Mouse (Mus musculus) CH12.LX (cell line): Measurements from ENCODE around the gene Oxsr1. TPM values are rescaled to one million over a fixed set of nuclear protein-coding genes. Genes with fewer than 3 reads are reported as not detected.

ENCODE experiments used
- DNase-seq: peaks from one replicate; pipeline ENCODE4 v3.0.0-alpha.2; 2013; ENCODE audit errors: extremely low read depth
- H3K27ac ChIP-seq: 2 replicates; pipeline ENCODE4 v1.5.1; 2012; ENCODE audit warnings: low read depth, mild to moderate bottlenecking, control low read depth, moderate library complexity; ENCODE audit not compliant: insufficient read depth
- H3K27me3 ChIP-seq: replicated peaks from 2 replicates; pipeline ENCODE3; 2012; ENCODE audit warnings: inconsistent platforms
- H3K36me3 ChIP-seq, 2 experiments: replicated peaks in 1 of 2; 2 replicates each; pipeline versions ENCODE3 to v1.6.1; 2012; ENCODE audit warnings: inconsistent platforms in 1 of 2, low read length in 1 of 2, mild to moderate bottlenecking in 1 of 2, mixed read lengths in 1 of 2, moderate library complexity in 1 of 2; ENCODE audit not compliant: control insufficient read depth in 1 of 2, insufficient read depth in 1 of 2
- H3K4me1 ChIP-seq, 2 experiments: 2 replicates each; pipeline ENCODE4 v1.6.1; 2012; ENCODE audit warnings: inconsistent platforms in 1 of 2, moderate library complexity in 1 of 2; ENCODE audit not compliant: insufficient read depth in 2 of 2, control insufficient read depth in 1 of 2
- H3K4me2 ChIP-seq: 2 replicates; pipeline ENCODE4 v1.6.1; 2012; ENCODE audit warnings: low read depth, mild to moderate bottlenecking, control low read depth; ENCODE audit not compliant: poor library complexity, insufficient read depth, severe bottlenecking
- H3K4me3 ChIP-seq, 3 experiments: fragments of 150-350 bp in 1 of 3; sonication (generic) in 1 of 3; replicated peaks in 1 of 3; 2 replicates each; pipeline versions ENCODE3 to v1.5.1; 2011 to 2012; ENCODE audit warnings: low read depth in 2 of 3, low read length in 2 of 3, mild to moderate bottlenecking in 2 of 3, moderate library complexity in 2 of 3, control low read depth in 1 of 3, improper control_type of control experiment in 1 of 3, inconsistent platforms in 1 of 3, mixed read lengths in 1 of 3; ENCODE audit not compliant: poor library complexity in 1 of 3
- H3K79me2 ChIP-seq: replicated peaks from 2 replicates; pipeline ENCODE4 v1.6.1; 2012; ENCODE audit warnings: mild to moderate bottlenecking, moderate library complexity; ENCODE audit not compliant: control insufficient read depth, poor library complexity, insufficient read depth, severe bottlenecking; ENCODE audit errors: extremely low read depth
- H3K9ac ChIP-seq: 2 replicates; pipeline ENCODE4 v1.6.1; 2012; ENCODE audit warnings: low read depth, mild to moderate bottlenecking, control low read depth, moderate library complexity; ENCODE audit not compliant: insufficient read depth
- H3K9me3 ChIP-seq: replicated peaks from 2 replicates; pipeline ENCODE3; 2012; ENCODE audit warnings: low read length, inconsistent platforms, mixed read lengths
- CHD1 ChIP-seq: IDR thresholded peaks from 2 replicates; pipeline ENCODE4 v1.6.1; 2012; ENCODE audit warnings: low read depth, low read length, improper control_type of control experiment, inconsistent platforms
- CTCF ChIP-seq, 2 experiments: IDR thresholded peaks in 1 of 2; conservative IDR thresholded peaks in 1 of 2; 2 replicates each; pipeline ENCODE4 v1.5.1; 2011 to 2012; ENCODE audit warnings: low read depth in 2 of 2, low read length in 2 of 2, improper control_type of control experiment in 1 of 2, inconsistent platforms in 1 of 2, mild to moderate bottlenecking in 1 of 2, moderate library complexity in 1 of 2
- ELF1 ChIP-seq: IDR thresholded peaks from 2 replicates; pipeline ENCODE4 v1.6.1; 2014; ENCODE audit warnings: low read depth, mild to moderate bottlenecking, inconsistent platforms, low read length, improper control_type of control experiment
- GABPA ChIP-seq: IDR thresholded peaks from 2 replicates; pipeline ENCODE4 v1.6.1; 2012; ENCODE audit warnings: low read depth, low read length, improper control_type of control experiment, inconsistent platforms; ENCODE audit not compliant: insufficient replicate concordance
- HCFC1 ChIP-seq: IDR thresholded peaks from 2 replicates; pipeline ENCODE4 v1.6.1; 2012; ENCODE audit warnings: low read depth, mild to moderate bottlenecking, inconsistent platforms, low read length, improper control_type of control experiment
- JUN ChIP-seq: IDR thresholded peaks from 2 replicates; pipeline ENCODE4 v1.6.1; 2011; ENCODE audit warnings: low read depth, mild to moderate bottlenecking, low read length, improper control_type of control experiment, moderate library complexity; ENCODE audit not compliant: insufficient read depth
- JUND ChIP-seq: conservative IDR thresholded peaks from 2 replicates; pipeline ENCODE4 v1.6.1; 2011; ENCODE audit warnings: low read depth, low read length, improper control_type of control experiment
- KAT2A ChIP-seq: IDR thresholded peaks from 2 replicates; pipeline ENCODE4 v1.6.1; 2012; ENCODE audit warnings: low read length, improper control_type of control experiment, inconsistent platforms; ENCODE audit not compliant: insufficient replicate concordance
- MAX ChIP-seq: IDR thresholded peaks from 2 replicates; pipeline ENCODE4 v1.6.1; 2011; ENCODE audit warnings: low read length, improper control_type of control experiment
- NRF1 ChIP-seq: IDR thresholded peaks from 2 replicates; pipeline ENCODE4 v1.6.1; 2014; ENCODE audit warnings: low read depth, mild to moderate bottlenecking, inconsistent platforms, low read length, improper control_type of control experiment, moderate library complexity
- PAX5 ChIP-seq: IDR thresholded peaks from 2 replicates; pipeline ENCODE4 v1.6.1; 2012; ENCODE audit warnings: low read length, inconsistent platforms, mixed read lengths
- RAD21 ChIP-seq: IDR thresholded peaks from 2 replicates; pipeline ENCODE4 v1.6.1; 2011; ENCODE audit warnings: low read depth, mild to moderate bottlenecking, low read length, improper control_type of control experiment, moderate library complexity
- RCOR1 ChIP-seq: conservative IDR thresholded peaks from 2 replicates; pipeline ENCODE4 v1.6.1; 2012; ENCODE audit warnings: low read depth, mild to moderate bottlenecking, inconsistent platforms, low read length, improper control_type of control experiment
- SIN3A ChIP-seq: IDR thresholded peaks from 2 replicates; pipeline ENCODE4 v1.6.1; 2012; ENCODE audit warnings: low read length, improper control_type of control experiment, inconsistent platforms
- TBP ChIP-seq: conservative IDR thresholded peaks from 2 replicates; pipeline ENCODE4 v1.6.1; 2011; ENCODE audit warnings: low read depth, low read length, improper control_type of control experiment
- dilution Hi-C: fragments of 300-500 bp; cut with MboI; formaldehyde crosslinking; loops from 2 replicates; pipeline ENCODE4 v1.14.3; 2020; ENCODE audit warnings: low sequenced_read_pairs; ENCODE audit not compliant: extremely low pct_unique_long_range_greater_than_20kb, extremely low pct_ligation_motif_present
- in situ Hi-C: fragments of 300-500 bp; cut with MboI; formaldehyde crosslinking; loops from 3 replicates; pipeline ENCODE4 v1.14.3; 2019; ENCODE audit warnings: low sequenced_read_pairs, low pct_ligation_motif_present, low pct_unique_long_range_greater_than_20kb, mixed read lengths
- polyA plus RNA-seq: library from polyadenylated mRNA; unstranded; fragments of >175 nt; gene quantifications from 2 replicates; pipeline ENCODE4 v1.2.1, GENCODE M21; 2012; ENCODE audit warnings: low read depth; ENCODE audit not compliant: insufficient read length
- total RNA-seq, 2 experiments: library from RNA; depleted of rRNA; stranded (reverse); fragments of 300-350 nt in 1 of 2; fragments of >200 nt in 1 of 2; gene quantifications; 2 replicates each; pipeline ENCODE4 v1.2.3; 2012 to 2014

Oxsr1 gene
- total and polyA plus RNA-seq, 3 experiments: 22.1 to 36.1 (median 33.3) TPM

GRCm38 (mm10) chr9:119297696-119298095 lies 24.5 kb downstream of the Oxsr1 start:
- Histone ChIP-seq H3K36me3 (peaks cover 5 to 48% of the 10 kb centered on the region in 2 experiments), H3K9ac (no peak overlapping the region), H3K79me2 (no peaks in the 10 kb centered on the region; the same call in 1 of the 2 replicates), H3K4me3 (no peak overlapping the region), H3K27me3 (no peaks in the 10 kb centered on the region), H3K4me1 (no peaks in the 10 kb centered on the region), H3K4me2 (no peak overlapping the region), H3K9me3 (no peaks in the 10 kb centered on the region), H3K27ac (no peak overlapping the region)
- dilution Hi-C loops (no loop called here), in situ Hi-C loops (no loop called here)
- no peak for DNase-seq
- TF ChIP-seq JUN (no peak), RCOR1 (no peak), SIN3A (no peak), JUND (no peak), HCFC1 (no peak)

GRCm38 (mm10) chr9:119290791-119291190 lies 31.4 kb downstream of the Oxsr1 start:
- no peak overlapping the region for H3K27ac ChIP-seq
- in situ Hi-C loops (no loop called here), dilution Hi-C loops (no loop called here)
- H3K9ac ChIP-seq: no peak overlapping the region
- H3K9me3 ChIP-seq: no peaks in the 10 kb centered on the region
- no peaks in the 10 kb centered on the region for H3K4me1 ChIP-seq
- DNase-seq: no peak
- no peak overlapping the region for H3K4me2 ChIP-seq
- no peak for TF ChIP-seq ELF1
- no peak for TF ChIP-seq CTCF (conservative IDR thresholded peaks at IDR 0.05 in 1 of 2, IDR thresholded peaks at IDR 0.05 in 1 of 2; ENCODE audit: low read depth in 2 of 2, low read length in 2 of 2)
- TF ChIP-seq RCOR1: no peak
- TF ChIP-seq NRF1: no peak
- TF ChIP-seq RAD21: no peak
- no peaks in the 10 kb centered on the region for H3K27me3 ChIP-seq
- H3K36me3 ChIP-seq: peaks cover 4 to 46% of the 10 kb centered on the region in 2 experiments
- H3K79me2 ChIP-seq: no peaks in the 10 kb centered on the region
- no peak overlapping the region for H3K4me3 ChIP-seq

GRCm38 (mm10) chr9:119280894-119281682 lies 41.1 kb downstream of the Oxsr1 start:
- H3K9me3 ChIP-seq: no peaks in the 10 kb centered on the region
- H3K4me3 ChIP-seq: no peak overlapping the region
- no peak for DNase-seq
- no peak overlapping the region for H3K27ac ChIP-seq
- TF ChIP-seq TBP: no peak
- no peak for TF ChIP-seq CTCF (conservative IDR thresholded peaks at IDR 0.05 in 1 of 2, IDR thresholded peaks at IDR 0.05 in 1 of 2; ENCODE audit: low read depth in 2 of 2, low read length in 2 of 2)
- TF ChIP-seq MAX: no peak
- TF ChIP-seq GABPA: no peak
- no peak for TF ChIP-seq PAX5
- TF ChIP-seq RAD21: no peak
- no peak for TF ChIP-seq CHD1
- no peak for TF ChIP-seq KAT2A
- TF ChIP-seq, all 38 proteins: peak for 0
- Histone ChIP-seq H3K79me2 (no peaks in the 10 kb centered on the region), H3K27me3 (no peaks in the 10 kb centered on the region), H3K4me1 (peaks cover 0 to 8% of the 10 kb centered on the region in 2 experiments; a peak in 2 of 4 replicates), H3K4me2 (no peak overlapping the region), H3K36me3 (peaks cover 20 to 70% of the 10 kb centered on the region in 2 experiments), H3K9ac (no peak overlapping the region)
- dilution Hi-C loops: no loop called here
- in situ Hi-C loops: no loop called here
